Mouse (Mus musculus): ENCODE measurements around the gene Duoxa1. TPM values are rescaled to one million over a fixed set of nuclear protein-coding genes. Genes with fewer than 3 reads are reported as not detected.

The Duoxa1 gene
- total and polyA plus RNA-seq, 3 experiments: 0.11 TPM; not detected in 2

DNA sequence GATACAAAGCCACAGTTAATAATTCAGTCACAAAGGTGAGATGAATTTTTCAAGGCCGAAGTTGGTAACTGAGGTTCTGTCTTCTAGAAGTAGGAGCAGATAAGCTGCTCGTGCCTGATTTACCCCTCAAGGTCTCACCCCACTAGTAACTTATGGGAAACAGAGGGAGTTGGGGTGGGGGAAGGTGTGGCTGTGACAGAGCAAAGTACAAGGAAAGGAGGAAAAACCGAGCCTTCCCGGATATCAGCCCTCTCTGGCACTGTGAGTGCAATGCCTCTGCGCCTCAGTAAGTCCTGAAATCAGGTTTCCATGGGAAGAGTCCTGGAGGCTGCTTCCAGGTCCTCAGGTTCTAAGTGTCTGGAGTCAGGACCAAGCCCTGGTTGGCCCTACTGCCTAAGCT, 52.8 kb downstream of the Duoxa1 start:
- peaks cover 97% of the 10 kb centered on the region for H3K36me3 ChIP-seq (replicated peaks)

DNA sequence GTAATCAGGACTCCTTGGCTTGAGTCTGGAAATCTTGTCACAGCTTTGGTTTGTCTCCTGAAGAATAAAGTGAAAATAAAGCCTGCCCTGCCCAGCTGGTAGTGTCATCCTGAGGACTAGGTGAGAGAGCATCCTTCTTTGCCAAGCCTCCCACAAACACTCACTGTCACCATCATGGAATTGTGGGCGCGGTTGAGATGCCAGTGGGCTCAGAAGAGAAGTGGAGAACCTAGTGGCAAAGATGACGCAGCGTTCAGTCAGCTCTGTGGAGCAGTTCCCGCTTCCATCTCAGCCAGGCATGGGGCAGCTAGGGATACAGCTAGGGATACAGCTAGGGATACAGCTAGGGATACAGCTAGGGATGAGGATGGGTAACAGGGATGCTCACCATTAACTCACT, 57.5 kb downstream of the Duoxa1 start:
- DNase-seq (ENCODE audit: low spot score): no peak
- Histone ChIP-seq H3K36me3 (replicated peaks) (peaks cover 89% of the 10 kb centered on the region), H3K27me3 (ENCODE audit: insufficient read depth, low read length) (no peaks in the 10 kb centered on the region), H3K4me3 (ENCODE audit: low read depth, low read length) (no peak overlapping the region), H3K9me3 (replicated peaks) (no peaks in the 10 kb centered on the region), H3K4me1 (ENCODE audit: insufficient read depth, low read depth, low read length) (no peaks in the 10 kb centered on the region)
- no peak for TF ChIP-seq CTCF (IDR thresholded peaks at IDR 0.05; ENCODE audit: low read depth, low read length)
- no peak for TF ChIP-seq TAL1 (conservative IDR thresholded peaks at IDR 0.05; ENCODE audit: low read depth, low read length)
- no peak for TF ChIP-seq GATA2 (IDR thresholded peaks at IDR 0.05; ENCODE audit: borderline replicate concordance, low read depth, low read length)
- ATAC-seq (ENCODE audit: extremely low read depth, insufficient number of reproducible peaks, low FRiP score, poor library complexity, severe bottlenecking): no peak

More for the DNA sequence above, 52.8 kb downstream of the Duoxa1 start:
- Histone ChIP-seq H3K4me1 (ENCODE audit: insufficient read depth, low read depth, low read length) (no peaks in the 10 kb centered on the region), H3K4me3 (ENCODE audit: low read depth, low read length) (no peak overlapping the region), H3K27me3 (ENCODE audit: insufficient read depth, low read length) (no peaks in the 10 kb centered on the region), H3K9me3 (replicated peaks) (no peaks in the 10 kb centered on the region)
- DNase-seq (ENCODE audit: low spot score) (no peak), ATAC-seq (ENCODE audit: extremely low read depth, insufficient number of reproducible peaks, low FRiP score, poor library complexity, severe bottlenecking) (no peak)
- TF ChIP-seq GATA2 (IDR thresholded peaks at IDR 0.05; ENCODE audit: borderline replicate concordance, low read depth, low read length) (no peak), POLR2AphosphoS5 (IDR thresholded peaks at IDR 0.05; ENCODE audit: insufficient replicate concordance, low read depth, low read length) (no peak), GATA1 (IDR thresholded peaks at IDR 0.05; ENCODE audit: borderline replicate concordance, low read length) (no peak), CTCF (IDR thresholded peaks at IDR 0.05; ENCODE audit: low read depth, low read length) (no peak), TAL1 (conservative IDR thresholded peaks at IDR 0.05; ENCODE audit: low read depth, low read length) (no peak)

Other genes with a start within 250 kb of the Duoxa1 start
- gene Spg11, start 195.3 kb downstream of the Duoxa1 start, total RNA-seq (2014; fragmentation: Nextera tagmentation): 10.4 and 15.5 TPM in 2 replicates
- gene Spg11, start 195.3 kb downstream of the Duoxa1 start, total RNA-seq (2017): 9.9 and 10.7 TPM in 2 replicates
- gene Spg11, start 195.3 kb downstream of the Duoxa1 start, polyA plus RNA-seq (2012): 1.1 TPM in 2 replicates
- gene B2m, start 166.0 kb downstream of the Duoxa1 start, total RNA-seq (2014; fragmentation: Nextera tagmentation): 996 and 1,120 TPM in 2 replicates
- 2,007 and 2,025 TPM in 2 replicates for gene B2m, start 166.0 kb downstream of the Duoxa1 start, total RNA-seq (2017)
- gene B2m, start 166.0 kb downstream of the Duoxa1 start, polyA plus RNA-seq (2012): 28.8 and 29.6 TPM in 2 replicates
- gene Trim69, start 153.0 kb downstream of the Duoxa1 start, total RNA-seq (2014; fragmentation: Nextera tagmentation): not detected in 2 replicates
- gene Trim69, start 153.0 kb downstream of the Duoxa1 start, total RNA-seq (2017): not detected in 2 replicates
- gene Trim69, start 153.0 kb downstream of the Duoxa1 start, polyA plus RNA-seq (2012): not detected in 2 replicates
- gene Patl2, start 127.5 kb downstream of the Duoxa1 start, total RNA-seq (2014; fragmentation: Nextera tagmentation): 1.1 and 1.9 TPM in 2 replicates
- 13.7 and 14.5 TPM in 2 replicates for gene Patl2, start 127.5 kb downstream of the Duoxa1 start, total RNA-seq (2017)
- gene Patl2, start 127.5 kb downstream of the Duoxa1 start, polyA plus RNA-seq (2012): 0.04 and 0.09 TPM in 2 replicates
- not detected in 2 replicates for gene Terb2, start 127.5 kb downstream of the Duoxa1 start, total RNA-seq (2014; fragmentation: Nextera tagmentation)
- gene Terb2, start 127.5 kb downstream of the Duoxa1 start, total RNA-seq (2017): not detected in 2 replicates
- not detected in 2 replicates for gene Terb2, start 127.5 kb downstream of the Duoxa1 start, polyA plus RNA-seq (2012)
- 211 and 213 TPM in 2 replicates for gene Sord, start 79.0 kb downstream of the Duoxa1 start, total RNA-seq (2014; fragmentation: Nextera tagmentation)
- 230 and 241 TPM in 2 replicates for gene Sord, start 79.0 kb downstream of the Duoxa1 start, total RNA-seq (2017)
- gene Sord, start 79.0 kb downstream of the Duoxa1 start, polyA plus RNA-seq (2012): 91.7 and 102 TPM in 2 replicates
- gene Duox2, start 15.3 kb downstream of the Duoxa1 start, total RNA-seq (2014; fragmentation: Nextera tagmentation): not detected in 2 replicates
- 0.16 TPM in 1 of 2 replicates, not detected in the other for gene Duox2, start 15.3 kb downstream of the Duoxa1 start, total RNA-seq (2017)
- gene Duox2, start 15.3 kb downstream of the Duoxa1 start, polyA plus RNA-seq (2012): not detected in 2 replicates
- gene Duoxa2, start 14.8 kb downstream of the Duoxa1 start, total RNA-seq (2014; fragmentation: Nextera tagmentation): not detected in 2 replicates
- 0.16 TPM in 1 of 2 replicates, not detected in the other for gene Duoxa2, start 14.8 kb downstream of the Duoxa1 start, total RNA-seq (2017)
- gene Duoxa2, start 14.8 kb downstream of the Duoxa1 start, polyA plus RNA-seq (2012): not detected in 2 replicates
- gene Duox1, start 1.9 kb upstream of the Duoxa1 start, total RNA-seq (2014; fragmentation: Nextera tagmentation): not detected in 2 replicates
- not detected in 2 replicates for gene Duox1, start 1.9 kb upstream of the Duoxa1 start, total RNA-seq (2017)
- not detected in 2 replicates for gene Duox1, start 1.9 kb upstream of the Duoxa1 start, polyA plus RNA-seq (2012)
- gene Shf, start 55.4 kb upstream of the Duoxa1 start, total RNA-seq (2014; fragmentation: Nextera tagmentation): not detected in 2 replicates
- 0.22 and 0.35 TPM in 2 replicates for gene Shf, start 55.4 kb upstream of the Duoxa1 start, total RNA-seq (2017)
- gene Shf, start 55.4 kb upstream of the Duoxa1 start, polyA plus RNA-seq (2012): 0.27 and 0.54 TPM in 2 replicates
- 0.19 TPM in 1 of 2 replicates, not detected in the other for gene Slc28a2, start 112.7 kb upstream of the Duoxa1 start, total RNA-seq (2014; fragmentation: Nextera tagmentation)
- gene Slc28a2, start 112.7 kb upstream of the Duoxa1 start, total RNA-seq (2017): 0.05 and 0.06 TPM in 2 replicates
- gene Slc28a2, start 112.7 kb upstream of the Duoxa1 start, polyA plus RNA-seq (2012): 0.01 TPM in 1 of 2 replicates, not detected in the other
- gene Gm14085, start 171.2 kb upstream of the Duoxa1 start, total RNA-seq (2014; fragmentation: Nextera tagmentation): not detected in 2 replicates
- 0.06 and 0.22 TPM in 2 replicates for gene Gm14085, start 171.2 kb upstream of the Duoxa1 start, total RNA-seq (2017)
- gene Gm14085, start 171.2 kb upstream of the Duoxa1 start, polyA plus RNA-seq (2012): 0.02 TPM in 1 of 2 replicates, not detected in the other